In genomic region chr5:135445755-135446154, GRCm38 (mm10) we compare ENCODE assay signal across 19 mouse cellular contexts. TPM values are rescaled to one million over a fixed set of nuclear protein-coding genes. Genes with fewer than 3 reads are reported as not detected.
DNase-seq lines count a peak whose midpoint lies in the region; ATAC-seq and TF ChIP-seq lines count a peak whose summit lies in the region.
"Had no signal": no experiment of that assay in that cellular context is flagged by ENCODE, and none has a peak within 500 bp of the region (broad histone marks: within the 10 kb centered on the region; RNA-seq: fewer than 3 reads in every experiment).

No protein-coding gene starts in this region.

- no peak overlapping the region for H3K4me3 ChIP-seq in heart, embryonic 16.5 days (ENCODE audit: low read length)
- no peak overlapping the region for H3K4me3 ChIP-seq in bone marrow macrophage, adult 2 months (ENCODE audit: insufficient read depth, low read length)
- no peak overlapping the region for H3K4me3 ChIP-seq in testis, adult 2 months (ENCODE audit: control insufficient read depth, low read depth, low read length)
- H3K4me3 ChIP-seq: embryonic facial prominence, embryonic 13.5 days; forebrain, embryonic 12.5 days; hindbrain, embryonic 10.5 days; intestine, embryonic 15.5 days had no signal

- no peaks in the 10 kb centered on the region for H3K9me3 ChIP-seq in heart, embryonic 16.5 days (replicated peaks; ENCODE audit: control insufficient read depth, low read length)
- H3K9me3 ChIP-seq: embryonic facial prominence, embryonic 13.5 days; forebrain, embryonic 12.5 days; intestine, embryonic 15.5 days had no signal

- WGBS in heart, embryonic 16.5 days, result 72% methylated on average over 8 of the region's 8 CpGs

- H3K4me2 ChIP-seq in heart, embryonic 16.5 days (ENCODE audit: low read depth, low read length), result no peak overlapping the region
- H3K4me2 ChIP-seq: embryonic facial prominence, embryonic 13.5 days; forebrain, embryonic 12.5 days; hindbrain, embryonic 14.5 days; intestine, embryonic 15.5 days had no signal

- no peak for TF ChIP-seq CTCF in bone marrow macrophage, adult 2 months (IDR thresholded peaks at IDR 0.05; ENCODE audit: low read depth, low read length)
- TF ChIP-seq CTCF in testis, adult 2 months (IDR thresholded peaks at IDR 0.05; ENCODE audit: control insufficient read depth, insufficient read depth, insufficient replicate concordance, low read depth, low read length), result no peak

- H3K27ac ChIP-seq in heart, embryonic 16.5 days (ENCODE audit: low read length), result peak overlapping the region; percentile 15; the same call in 1 of the 2 replicates
- peak overlapping the region; percentile 69 for H3K27ac ChIP-seq in bone marrow macrophage, adult 2 months (ENCODE audit: insufficient read depth, low read depth, low read length)
- peak overlapping the region; percentile 31; the same call in 1 of the 2 replicates for H3K27ac ChIP-seq in testis, adult 2 months (ENCODE audit: control insufficient read depth, insufficient read depth, low read depth, low read length)
- H3K27ac ChIP-seq: embryonic facial prominence, embryonic 13.5 days; forebrain, embryonic 12.5 days; hindbrain, embryonic 10.5 days; hindbrain, embryonic 14.5 days; intestine, embryonic 15.5 days had no signal

- ATAC-seq in heart, embryonic 16.5 days (replicated peaks; ENCODE audit: extremely low read depth, insufficient read depth, low FRiP score), result no peak
- ATAC-seq: forebrain, embryonic 16.5 days; intestine, embryonic 15.5 days had no signal

- peaks cover 15% of the 10 kb centered on the region for H3K4me1 ChIP-seq in heart, embryonic 16.5 days (ENCODE audit: control insufficient read depth, insufficient read depth, low read length)
- H3K4me1 ChIP-seq in bone marrow macrophage, adult 2 months (ENCODE audit: control insufficient read depth, insufficient read depth, low read length), result peaks cover 18% of the 10 kb centered on the region
- peaks cover 5% of the 10 kb centered on the region for H3K4me1 ChIP-seq in testis, adult 2 months (ENCODE audit: control insufficient read depth, insufficient read depth, low read length)
- H3K4me1 ChIP-seq: forebrain, embryonic 12.5 days; hindbrain, embryonic 10.5 days; intestine, embryonic 15.5 days had no signal

- TF ChIP-seq POLR2A in bone marrow macrophage, adult 2 months (IDR thresholded peaks at IDR 0.05; ENCODE audit: borderline replicate concordance, low read depth, low read length), result no peak
- no peak for TF ChIP-seq POLR2A in testis, adult 2 months (IDR thresholded peaks at IDR 0.05; ENCODE audit: control insufficient read depth, low read depth, low read length)

- peak; percentile 30 for DNase-seq in adrenal gland, postnatal 14 days
- no peak for DNase-seq in adrenal gland, postnatal 25 days
- DNase-seq in heart, postnatal 10 days, result no peak
- no peak for DNase-seq in B cell, adult 2 months
- DNase-seq: cerebellum, adult 18-20 months; cerebellum, adult 9-11 months; cerebellum, postnatal 36 days; gastrocnemius, postnatal 10 days; heart, postnatal 14 days; kidney, adult 2 months had no signal

- intact Hi-C loops in heart, postnatal 10 days (cut with DNase I), result no loop called here

- no peaks in the 10 kb centered on the region for H3K27me3 ChIP-seq in heart, embryonic 16.5 days (ENCODE audit: control insufficient read depth, insufficient read depth, low read length)
- no peaks in the 10 kb centered on the region for H3K27me3 ChIP-seq in testis, adult 2 months (ENCODE audit: control insufficient read depth, insufficient read depth, low read length)
- H3K27me3 ChIP-seq: embryonic facial prominence, embryonic 13.5 days; forebrain, embryonic 12.5 days; intestine, embryonic 15.5 days had no signal

- no peak overlapping the region for H3K9ac ChIP-seq in heart, embryonic 16.5 days (ENCODE audit: low read length)
- H3K9ac ChIP-seq: embryonic facial prominence, embryonic 13.5 days; forebrain, embryonic 12.5 days; hindbrain, embryonic 14.5 days; intestine, embryonic 15.5 days had no signal

- H3K36me3 ChIP-seq in heart, embryonic 16.5 days (ENCODE audit: control insufficient read depth, insufficient read depth), result peaks cover 34% of the 10 kb centered on the region
- no peaks in the 10 kb centered on the region for H3K36me3 ChIP-seq in testis, adult 2 months (ENCODE audit: control insufficient read depth, insufficient read depth, low read length)

RNA-seq across cellular contexts. Expression of gene Pom121, which starts 51.4 kb away (rescaled TPM):
- total RNA-seq in adrenal gland, postnatal 14 days (2021), result 26.0 and 28.2 TPM in 2 replicates
- 24.6 and 25.7 TPM in 2 replicates for total RNA-seq in adrenal gland, postnatal 25 days (2021)
- polyA plus RNA-seq in heart, embryonic 16.5 days (2015; fragmentation: Nextera tagmentation; extraction: Ambion mirVana), result 7.4 and 7.6 TPM in 2 replicates
- 10 to 100 TPM; 22.3 to 22.6 TPM for total RNA-seq in heart, postnatal 10 days (2021)
- 15.0 and 17.5 TPM in 2 replicates for polyA plus RNA-seq in bone marrow macrophage, adult 2 months (2012; ENCODE audit: insufficient read depth, insufficient read length, missing spikeins)
- polyA plus RNA-seq in testis, adult 2 months (2012; rRNA removed), result 97.5 and 107 TPM in 2 replicates

Comparison
In these comparisons a context has a peak if more than half of its experiments do, and no peak if none do; other contexts are left out.
1. H3K27ac ChIP-seq: peak in every context shown above with its lines; median percentile 69 in bone marrow macrophage, adult 2 months; 31 in testis, adult 2 months; 15 in heart, embryonic 16.5 days.